Mouse (Mus musculus): Measurements from ENCODE around the gene Ttc28. TPM values are rescaled to one million over a fixed set of nuclear protein-coding genes. Genes with fewer than 3 reads are reported as not detected.

Gene Ttc28
- polyA plus RNA-seq, 1 experiment: 5.5 TPM

DNA sequence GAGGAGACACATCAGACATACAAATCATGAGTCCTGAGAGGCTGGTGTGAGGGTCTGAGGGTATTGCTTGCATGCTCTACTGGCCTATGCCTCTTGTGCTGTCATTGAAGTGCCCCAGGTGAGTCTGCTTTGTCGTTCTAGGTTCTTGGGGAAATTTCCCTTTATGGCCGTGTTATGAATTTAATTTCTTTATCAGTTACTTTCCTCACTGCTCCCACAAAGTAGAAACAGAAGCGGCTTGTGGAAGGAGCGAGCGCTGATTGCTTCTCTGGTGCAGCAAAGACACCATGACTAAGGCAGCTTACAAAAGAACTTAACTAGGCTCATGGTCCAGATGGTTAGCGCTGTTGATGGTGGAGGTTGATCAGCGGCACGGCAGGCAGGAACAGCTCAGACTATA lies 64.7 kb downstream of the Ttc28 start:
- Histone ChIP-seq H3K27ac (ENCODE audit: insufficient read depth, low read length) (no peak overlapping the region), H3K4me3 (replicated peaks; ENCODE audit: insufficient read depth, low read depth, low read length) (no peak overlapping the region), H3K4me1 (ENCODE audit: control insufficient read depth, insufficient read depth, low read length) (no peaks in the 10 kb centered on the region), H3K27me3 (ENCODE audit: control insufficient read depth, insufficient read depth, low read length) (no peaks in the 10 kb centered on the region)
- WGBS: 88% methylated on average over 8 of the region's 8 CpGs
- no peak for DNase-seq
- no peak for TF ChIP-seq CTCF (IDR thresholded peaks at IDR 0.05; ENCODE audit: borderline replicate concordance, insufficient read depth, low read depth, low read length)
- no peak for TF ChIP-seq POLR2A (IDR thresholded peaks at IDR 0.05; ENCODE audit: borderline replicate concordance, insufficient read depth, low read length)

DNA sequence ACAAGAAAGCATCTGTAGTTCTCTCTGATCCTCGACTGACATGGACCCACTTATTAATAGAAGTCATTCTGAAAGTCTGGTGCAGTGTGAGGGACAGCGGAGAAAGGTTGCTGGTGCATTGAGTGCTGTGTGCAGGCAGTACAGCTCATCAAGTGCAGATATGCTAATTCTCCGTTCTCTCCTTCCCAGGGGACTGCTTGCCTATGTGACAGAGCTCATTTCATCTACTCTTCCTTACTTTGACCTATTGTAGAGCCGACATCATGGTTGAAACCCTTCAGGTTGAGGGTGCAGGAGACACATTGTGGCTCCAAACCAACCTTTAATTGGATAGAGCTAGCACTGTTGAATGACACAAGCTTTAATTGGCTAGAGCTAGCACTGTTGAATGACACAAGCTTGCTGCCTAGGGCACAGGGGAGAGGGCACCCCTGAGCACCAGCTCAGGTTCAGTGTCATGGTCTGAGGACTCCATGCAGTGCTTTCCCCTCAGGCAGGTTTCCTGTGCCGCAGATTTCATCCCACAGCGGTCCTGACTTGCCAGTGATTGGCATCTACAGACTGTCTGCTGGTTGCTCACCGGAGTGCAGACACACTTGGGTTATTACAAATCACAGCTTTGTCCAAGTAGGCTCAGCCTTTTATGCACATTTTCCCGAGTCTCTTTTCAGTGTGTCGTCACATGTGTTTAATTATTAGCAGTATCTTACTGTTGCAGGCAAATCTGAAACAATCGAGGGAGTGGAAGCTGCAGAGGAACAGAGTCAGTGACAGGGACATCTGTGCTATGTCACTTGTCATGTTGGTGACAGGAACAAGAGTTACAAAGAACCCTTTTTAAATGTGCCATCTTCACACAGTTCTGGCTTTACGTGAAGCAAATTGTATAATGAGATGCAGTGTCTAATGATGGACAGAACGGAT lies 69.1 kb downstream of the Ttc28 start:
- H3K4me1 ChIP-seq (ENCODE audit: control insufficient read depth, insufficient read depth, low read length): no peaks in the 10 kb centered on the region
- 63% methylated on average over 12 of the region's 12 CpGs for WGBS
- no peaks in the 10 kb centered on the region for H3K27me3 ChIP-seq (ENCODE audit: control insufficient read depth, insufficient read depth, low read length)
- no peak for TF ChIP-seq POLR2A (IDR thresholded peaks at IDR 0.05; ENCODE audit: borderline replicate concordance, insufficient read depth, low read length)
- no peak for TF ChIP-seq CTCF (IDR thresholded peaks at IDR 0.05; ENCODE audit: borderline replicate concordance, insufficient read depth, low read depth, low read length)
- DNase-seq: no peak
- no peak overlapping the region for H3K27ac ChIP-seq (ENCODE audit: insufficient read depth, low read length)
- H3K4me3 ChIP-seq (replicated peaks; ENCODE audit: insufficient read depth, low read depth, low read length): no peak overlapping the region

- DNase-seq: no peak
- Histone ChIP-seq H3K4me1 (ENCODE audit: control insufficient read depth, insufficient read depth, low read length) (no peaks in the 10 kb centered on the region), H3K4me3 (replicated peaks; ENCODE audit: insufficient read depth, low read depth, low read length) (no peak overlapping the region), H3K27ac (ENCODE audit: insufficient read depth, low read length) (no peak overlapping the region), H3K27me3 (ENCODE audit: control insufficient read depth, insufficient read depth, low read length) (no peaks in the 10 kb centered on the region)
- WGBS: 56% methylated on average over 3 of the region's 3 CpGs
- TF ChIP-seq POLR2A (IDR thresholded peaks at IDR 0.05; ENCODE audit: borderline replicate concordance, insufficient read depth, low read length) (no peak), CTCF (IDR thresholded peaks at IDR 0.05; ENCODE audit: borderline replicate concordance, insufficient read depth, low read depth, low read length) (no peak)
These were observed 70.2 kb downstream of the Ttc28 start for GRCm38 (mm10) chr5:110949791-110950190.

DNA sequence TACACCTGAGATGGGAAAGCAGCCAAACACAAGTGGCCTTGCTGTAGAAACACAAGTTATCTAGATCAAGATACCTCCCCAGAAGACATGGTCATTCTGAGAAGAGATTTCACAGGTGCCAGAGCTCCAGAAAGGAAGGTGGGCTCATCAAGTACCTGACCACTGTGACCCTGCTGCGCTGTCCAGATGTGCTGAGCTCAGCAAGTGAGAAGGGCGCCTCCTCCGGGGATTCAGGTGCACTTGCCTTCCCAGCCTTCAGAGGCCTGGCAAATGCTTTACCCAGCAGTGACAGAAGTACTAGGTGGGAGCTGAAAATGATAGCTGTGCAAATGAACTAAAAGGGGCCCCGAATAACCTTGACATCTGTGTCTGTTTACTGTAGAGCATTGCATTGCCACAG lies 78.6 kb downstream of the Ttc28 start:
- Histone ChIP-seq H3K27me3 (ENCODE audit: control insufficient read depth, insufficient read depth, low read length) (no peaks in the 10 kb centered on the region), H3K4me3 (replicated peaks; ENCODE audit: insufficient read depth, low read depth, low read length) (no peak overlapping the region), H3K4me1 (ENCODE audit: control insufficient read depth, insufficient read depth, low read length) (no peaks in the 10 kb centered on the region), H3K27ac (ENCODE audit: insufficient read depth, low read length) (no peak overlapping the region)
- TF ChIP-seq POLR2A (IDR thresholded peaks at IDR 0.05; ENCODE audit: borderline replicate concordance, insufficient read depth, low read length) (no peak), CTCF (IDR thresholded peaks at IDR 0.05; ENCODE audit: borderline replicate concordance, insufficient read depth, low read depth, low read length) (no peak)
- 89% methylated on average over 4 of the region's 4 CpGs for WGBS
- DNase-seq: no peak

- no peak for DNase-seq
- Histone ChIP-seq H3K4me3 (replicated peaks; ENCODE audit: insufficient read depth, low read depth, low read length) (no peak overlapping the region), H3K27ac (ENCODE audit: insufficient read depth, low read length) (no peak overlapping the region), H3K27me3 (ENCODE audit: control insufficient read depth, insufficient read depth, low read length) (no peaks in the 10 kb centered on the region), H3K4me1 (ENCODE audit: control insufficient read depth, insufficient read depth, low read length) (no peaks in the 10 kb centered on the region)
- TF ChIP-seq CTCF (IDR thresholded peaks at IDR 0.05; ENCODE audit: borderline replicate concordance, insufficient read depth, low read depth, low read length) (no peak), POLR2A (IDR thresholded peaks at IDR 0.05; ENCODE audit: borderline replicate concordance, insufficient read depth, low read length) (no peak)
- WGBS: 49% methylated on average over 4 of the region's 4 CpGs
These were observed 80.5 kb downstream of the Ttc28 start for GRCm38 (mm10) chr5:110960067-110960466.

GRCm38 (mm10) chr5:110960890-110961289 lies 81.3 kb downstream of the Ttc28 start:
- TF ChIP-seq POLR2A (IDR thresholded peaks at IDR 0.05; ENCODE audit: borderline replicate concordance, insufficient read depth, low read length) (no peak), CTCF (IDR thresholded peaks at IDR 0.05; ENCODE audit: borderline replicate concordance, insufficient read depth, low read depth, low read length) (no peak)
- DNase-seq: no peak
- H3K27me3 ChIP-seq (ENCODE audit: control insufficient read depth, insufficient read depth, low read length): no peaks in the 10 kb centered on the region
- 68% methylated on average over 4 of the region's 4 CpGs for WGBS
- no peaks in the 10 kb centered on the region for H3K4me1 ChIP-seq (ENCODE audit: control insufficient read depth, insufficient read depth, low read length)
- no peak overlapping the region for H3K4me3 ChIP-seq (replicated peaks; ENCODE audit: insufficient read depth, low read depth, low read length)
- no peak overlapping the region for H3K27ac ChIP-seq (ENCODE audit: insufficient read depth, low read length)

GRCm38 (mm10) chr5:110967483-110968055 lies 88.0 kb downstream of the Ttc28 start:
- Histone ChIP-seq H3K4me3 (replicated peaks; ENCODE audit: insufficient read depth, low read depth, low read length) (no peak overlapping the region), H3K27me3 (ENCODE audit: control insufficient read depth, insufficient read depth, low read length) (no peaks in the 10 kb centered on the region), H3K27ac (ENCODE audit: insufficient read depth, low read length) (no peak overlapping the region), H3K4me1 (ENCODE audit: control insufficient read depth, insufficient read depth, low read length) (no peaks in the 10 kb centered on the region)
- TF ChIP-seq CTCF (IDR thresholded peaks at IDR 0.05; ENCODE audit: borderline replicate concordance, insufficient read depth, low read depth, low read length): no peak
- no peak for TF ChIP-seq POLR2A (IDR thresholded peaks at IDR 0.05; ENCODE audit: borderline replicate concordance, insufficient read depth, low read length)
- no peak for DNase-seq
- 77% methylated on average over 11 of the region's 11 CpGs for WGBS

DNA sequence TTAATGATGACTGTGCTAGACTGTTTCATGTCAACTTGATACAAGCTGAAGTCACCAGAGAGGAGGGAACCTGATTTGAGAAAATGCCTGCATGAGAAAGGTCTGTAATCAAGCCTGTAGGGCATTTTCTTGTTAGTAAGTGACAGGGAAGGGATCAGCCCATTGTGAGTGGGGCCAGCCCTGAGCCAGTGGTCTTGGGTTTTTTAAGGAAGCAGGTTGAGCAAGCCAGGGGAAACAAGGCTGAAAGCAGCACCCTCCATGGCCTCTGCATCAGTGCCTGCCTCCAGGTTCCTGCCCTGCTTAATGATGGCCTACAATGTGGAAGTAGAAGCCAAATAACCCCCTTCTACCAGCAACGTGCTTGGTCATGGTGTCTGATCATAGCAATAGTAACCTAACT lies 89.0 kb downstream of the Ttc28 start:
- no peak for DNase-seq

More for the DNA sequence above, 89.0 kb downstream of the Ttc28 start:
- TF ChIP-seq CTCF (IDR thresholded peaks at IDR 0.05; ENCODE audit: borderline replicate concordance, insufficient read depth, low read depth, low read length) (no peak), POLR2A (IDR thresholded peaks at IDR 0.05; ENCODE audit: borderline replicate concordance, insufficient read depth, low read length) (no peak)
- H3K4me3 ChIP-seq (replicated peaks; ENCODE audit: insufficient read depth, low read depth, low read length): no peak overlapping the region
- WGBS: 74% methylated on average over 1 of the region's 1 CpGs
- no peak overlapping the region for H3K27ac ChIP-seq (ENCODE audit: insufficient read depth, low read length)
- no peaks in the 10 kb centered on the region for H3K27me3 ChIP-seq (ENCODE audit: control insufficient read depth, insufficient read depth, low read length)
- no peaks in the 10 kb centered on the region for H3K4me1 ChIP-seq (ENCODE audit: control insufficient read depth, insufficient read depth, low read length)
